Mouse (Mus musculus) bone marrow, adult 2 months (tissue): ENCODE measurements around the gene Olfr1496. TPM values are rescaled to one million over a fixed set of nuclear protein-coding genes. Genes with fewer than 3 reads are reported as not detected.

Experiments used
- H3K27ac ChIP-seq: fragments of 200-500 bp; 2 replicates; pipeline ENCODE4 v1.5.1; 2012; ENCODE audit warnings: low read depth, mild to moderate bottlenecking, control low read depth, inconsistent platforms, low read length; ENCODE audit not compliant: control insufficient read depth, poor library complexity, insufficient read depth
- H3K4me1 ChIP-seq: fragments of 200-500 bp; 2 replicates; pipeline ENCODE4 v1.6.1; 2011; ENCODE audit warnings: low read length; ENCODE audit not compliant: control insufficient read depth, insufficient read depth
- H3K4me3 ChIP-seq: fragments of 200-500 bp; replicated peaks from 2 replicates; pipeline ENCODE3; 2011; ENCODE audit warnings: mild to moderate bottlenecking, low read depth, low read length, control low read depth; ENCODE audit not compliant: control insufficient read depth
- CTCF ChIP-seq: fragments of 200-500 bp; IDR thresholded peaks from 2 replicates; pipeline ENCODE4 v1.5.1; 2011; ENCODE audit warnings: low read length, control low read depth; ENCODE audit not compliant: control insufficient read depth, insufficient read depth
- POLR2A ChIP-seq: fragments of 200-500 bp; IDR thresholded peaks from 2 replicates; pipeline ENCODE4 v1.6.1; 2011; ENCODE audit warnings: low read depth, mild to moderate bottlenecking, control low read depth, low read length, borderline replicate concordance; ENCODE audit not compliant: control insufficient read depth
- WGBS: fragments of 180-500 bp; shearing (Covaris S2); methylation state at CpG from one replicate; pipeline ENCODE4 v1.1.7; 2018; 5-methylcytosine and 5-hydroxymethylcytosine counted together
- polyA plus RNA-seq: library from polyadenylated mRNA; stranded (reverse); fragments of >200 nt; gene quantifications from 2 replicates; pipeline ENCODE4 v1.2.4, GENCODE M21; 2011; ENCODE audit warnings: low replicate concordance; ENCODE audit not compliant: missing spikeins, insufficient read depth, insufficient read length

The Olfr1496 gene
- polyA plus RNA-seq, 1 experiment = not detected

GRCm38 (mm10) chr19:13819347-13819746, 41.7 kb downstream of the Olfr1496 start, which contains the start of gene Olfr1499:
Gene Olfr1499 (minus strand): TSS chr19:13819447.
- no peaks in the 10 kb centered on the region for H3K4me1 ChIP-seq
- no peak within 1 kb of the TSS for H3K27ac ChIP-seq
- H3K4me3 ChIP-seq = no peak within 1 kb of the TSS
- TF ChIP-seq POLR2A (no peak), CTCF (no peak)

- H3K4me3 ChIP-seq = no peak overlapping the region
- no peaks in the 10 kb centered on the region for H3K4me1 ChIP-seq
- H3K27ac ChIP-seq = no peak overlapping the region
- no peak for TF ChIP-seq POLR2A
- TF ChIP-seq CTCF = no peak
- 17% methylated on average over 5 of the region's 5 CpGs for WGBS
Observed at GRCm38 (mm10) chr19:13820847-13821246, 43.2 kb downstream of the Olfr1496 start.

- H3K4me3 ChIP-seq = no peak overlapping the region
- H3K4me1 ChIP-seq = no peaks in the 10 kb centered on the region
- H3K27ac ChIP-seq = no peak overlapping the region
- TF ChIP-seq CTCF (no peak), POLR2A (no peak)
- WGBS = 69% methylated on average over 3 of the region's 3 CpGs
Observed at GRCm38 (mm10) chr19:13828447-13828846, 50.8 kb downstream of the Olfr1496 start.

GRCm38 (mm10) chr19:13830388-13830787, 52.7 kb downstream of the Olfr1496 start, which contains the start of gene Olfr1500:
Gene Olfr1500 (minus strand): TSS chr19:13830488.
- no peak within 1 kb of the TSS for H3K4me3 ChIP-seq
- no peak within 1 kb of the TSS for H3K27ac ChIP-seq
- TF ChIP-seq POLR2A = no peak
- TF ChIP-seq CTCF = no peak
- H3K4me1 ChIP-seq = no peaks in the 10 kb centered on the region

Other genes with a start within 250 kb of the Olfr1496 start
- not detected in 2 replicates for gene Olfr1480, start 250.0 kb upstream of the Olfr1496 start, polyA plus RNA-seq
- not detected in 2 replicates for gene Olfr1484, start 194.4 kb upstream of the Olfr1496 start, polyA plus RNA-seq
- not detected in 2 replicates for gene Olfr1487, start 160.5 kb upstream of the Olfr1496 start, polyA plus RNA-seq
- 0.20 and 0.40 TPM in 2 replicates for gene Olfr1489, start 146.3 kb upstream of the Olfr1496 start, polyA plus RNA-seq
- gene Olfr1490, start 126.8 kb upstream of the Olfr1496 start, polyA plus RNA-seq = not detected in 2 replicates
- not detected in 2 replicates for gene Olfr1491, start 80.6 kb upstream of the Olfr1496 start, polyA plus RNA-seq
- gene Olfr1493-ps1, start 54.6 kb upstream of the Olfr1496 start, polyA plus RNA-seq = not detected in 2 replicates
- not detected in 2 replicates for gene Olfr1494, start 38.1 kb upstream of the Olfr1496 start, polyA plus RNA-seq
- gene Olfr1495, start 13.3 kb upstream of the Olfr1496 start, polyA plus RNA-seq = not detected in 2 replicates
- gene Olfr1497, start 20.3 kb downstream of the Olfr1496 start, polyA plus RNA-seq = not detected in 2 replicates
- not detected in 2 replicates for gene Olfr1499, start 41.6 kb downstream of the Olfr1496 start, polyA plus RNA-seq
- gene Olfr1500, start 52.6 kb downstream of the Olfr1496 start, polyA plus RNA-seq = not detected in 2 replicates
- gene Olfr1501, start 72.8 kb downstream of the Olfr1496 start, polyA plus RNA-seq = not detected in 2 replicates
- not detected in 2 replicates for gene Olfr1502, start 83.9 kb downstream of the Olfr1496 start, polyA plus RNA-seq
- not detected in 2 replicates for gene Olfr1504, start 120.0 kb downstream of the Olfr1496 start, polyA plus RNA-seq
- gene Olfr1505, start 135.7 kb downstream of the Olfr1496 start, polyA plus RNA-seq = not detected in 2 replicates